Mouse (Mus musculus): ENCODE data around the gene Wfdc15a. TPM values are rescaled to one million over a fixed set of nuclear protein-coding genes. Genes with fewer than 3 reads are reported as not detected.
"Not testable (repeated sequence)": the region's sequence is repeated elsewhere in the genome, so short reads cannot be mapped to it uniquely, and the experiment has no call there.

Gene Wfdc15a
- not detected in 2 replicates for polyA plus RNA-seq (2016; fragmentation: Nextera tagmentation; extraction: Ambion mirVana)

DNA sequence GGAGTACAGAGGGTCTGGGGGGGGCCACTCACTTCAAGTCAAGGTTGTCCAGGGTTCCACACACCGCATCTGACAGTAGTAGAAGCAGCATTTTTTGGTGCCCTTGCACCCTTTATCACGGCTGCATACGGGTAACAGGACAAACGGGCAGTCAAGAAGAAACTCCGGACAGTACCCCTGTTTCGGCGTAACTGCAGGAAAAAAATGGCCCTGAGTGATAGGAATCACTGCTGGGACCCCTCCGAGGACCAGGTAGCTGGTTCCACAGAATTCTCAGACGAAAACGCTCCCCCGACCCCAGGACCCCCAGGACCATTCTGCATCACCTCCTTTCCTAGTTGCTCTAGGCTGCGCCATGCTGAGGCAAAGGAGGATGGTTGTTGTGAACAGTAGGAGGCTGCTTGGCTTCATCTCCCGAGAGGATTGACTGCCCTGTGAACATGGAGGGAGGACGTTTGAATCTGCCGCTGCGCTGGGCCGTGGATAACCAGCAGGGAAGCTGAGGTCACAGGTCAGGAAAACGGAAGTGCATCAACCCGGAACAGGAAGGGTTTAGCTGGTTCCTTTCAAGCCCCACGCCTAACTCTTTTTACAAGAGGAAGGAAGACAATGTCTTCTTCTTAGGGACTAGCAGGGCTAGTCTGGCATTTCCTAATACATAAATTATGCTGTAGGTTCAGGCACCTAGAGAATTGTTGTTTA lies at the start of gene Wfdc15a:
Wfdc15a (minus strand) TSS at position 505 of the 702 bp plus-strand sequence.
- no peak for DNase-seq (ENCODE audit: low spot score)
- no peaks in the 10 kb centered on the region for H3K4me1 ChIP-seq (replicated peaks)
- no peaks in the 10 kb centered on the region for H3K27me3 ChIP-seq (ENCODE audit: insufficient read depth, poor library complexity, severe bottlenecking)
- H3K9me3 ChIP-seq = no peaks in the 10 kb centered on the region
- H3K36me3 ChIP-seq = no peaks in the 10 kb centered on the region
- H3K4me3 ChIP-seq = no peak within 1 kb of the TSS
- no peak within 1 kb of the TSS for H3K27ac ChIP-seq
- WGBS = 74% methylated on average over 20 of the region's 20 CpGs

DNA sequence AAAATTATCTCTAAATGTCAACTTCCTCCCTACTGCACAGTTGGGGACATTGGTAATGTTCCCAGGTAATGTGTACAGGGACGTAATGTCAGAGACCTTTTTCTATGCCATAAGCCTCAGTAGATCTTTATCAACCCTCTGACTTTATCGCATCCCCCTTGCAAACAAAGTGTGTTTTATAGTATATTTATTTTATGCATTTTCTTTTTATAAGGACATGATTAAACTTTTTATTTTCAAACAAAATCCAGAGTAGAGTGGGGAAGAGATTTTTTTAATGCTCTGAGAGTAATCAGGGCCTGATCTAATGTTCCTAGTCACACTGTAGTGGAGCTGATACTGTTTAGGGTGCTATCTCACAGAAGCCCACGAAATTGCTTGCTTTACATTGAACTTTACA lies 38.4 kb upstream of the Wfdc15a start, which contains the start of gene Svs2:
Svs2 (minus strand) TSS at position 101 of the 400 bp plus-strand sequence.
- Histone ChIP-seq H3K9me3 (no peaks in the 10 kb centered on the region), H3K4me1 (replicated peaks) (no peaks in the 10 kb centered on the region), H3K27ac (no peak within 1 kb of the TSS), H3K27me3 (ENCODE audit: insufficient read depth, poor library complexity, severe bottlenecking) (no peaks in the 10 kb centered on the region), H3K36me3 (no peaks in the 10 kb centered on the region), H3K4me3 (no peak within 1 kb of the TSS)
- DNase-seq (ENCODE audit: low spot score) = no peak
- WGBS = 92% methylated on average over 3 of the region's 3 CpGs

DNA sequence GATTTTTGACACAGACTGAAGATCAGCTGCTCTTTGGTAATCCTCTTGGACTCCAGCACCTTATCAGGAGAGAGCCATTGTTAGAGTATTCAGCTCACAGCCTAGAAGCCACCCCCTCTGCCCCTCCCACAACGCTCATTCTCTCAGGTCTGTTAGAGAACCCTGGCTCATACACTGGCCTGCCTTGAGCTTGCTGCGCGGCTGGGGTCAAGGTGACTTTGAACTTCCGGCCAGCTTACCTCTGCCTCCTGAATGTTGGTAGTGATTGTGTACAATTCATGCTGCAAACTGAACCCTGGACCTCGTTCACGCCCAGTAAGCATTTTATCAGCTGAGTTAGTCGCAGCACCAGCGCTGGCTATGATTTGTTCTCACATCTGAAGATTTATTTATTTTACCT lies 32.7 kb upstream of the Wfdc15a start:
- Histone ChIP-seq H3K27ac (no peak overlapping the region), H3K4me1 (replicated peaks) (no peaks in the 10 kb centered on the region), H3K4me3 (no peak overlapping the region), H3K27me3 (ENCODE audit: insufficient read depth, poor library complexity, severe bottlenecking) (no peaks in the 10 kb centered on the region), H3K9me3 (no peaks in the 10 kb centered on the region), H3K36me3 (no peaks in the 10 kb centered on the region)
- WGBS = 93% methylated on average over 8 of the region's 8 CpGs
- no peak for DNase-seq (ENCODE audit: low spot score)

DNA sequence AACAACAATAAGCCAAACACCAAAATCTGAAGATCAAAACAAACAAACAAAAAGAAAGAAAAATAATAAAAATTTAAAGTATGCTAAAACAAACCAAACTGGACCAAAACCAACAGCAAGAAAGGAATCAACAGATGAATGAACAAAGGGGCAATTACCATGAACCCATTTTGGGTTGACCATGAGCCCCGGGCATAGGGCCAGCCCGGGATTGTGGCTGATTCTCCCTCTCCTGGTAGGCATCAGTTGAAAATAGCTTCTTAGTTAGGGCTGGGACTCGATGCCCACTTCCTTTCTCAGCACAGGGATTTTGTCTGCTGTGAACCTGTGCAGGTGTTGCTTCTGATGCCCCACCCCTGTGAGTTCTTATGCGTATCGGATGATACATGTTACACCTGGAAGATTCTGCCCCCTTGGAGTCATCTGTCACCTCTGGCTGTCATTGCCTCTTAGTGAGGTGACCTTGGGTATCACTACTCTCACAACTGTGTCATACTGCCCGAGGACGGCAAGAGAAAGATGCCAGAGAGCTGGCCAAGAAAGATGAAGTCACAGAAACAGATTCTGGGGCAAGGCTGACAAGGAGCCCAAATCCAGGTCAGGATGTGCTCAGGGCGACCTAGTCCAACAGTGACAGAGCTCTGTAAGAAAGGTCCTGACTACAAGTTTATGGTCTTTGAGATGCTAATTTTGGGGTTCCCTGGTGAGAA lies 28.6 kb upstream of the Wfdc15a start:
- Histone ChIP-seq H3K4me1 (replicated peaks) (no peaks in the 10 kb centered on the region), H3K9me3 (no peaks in the 10 kb centered on the region), H3K27me3 (ENCODE audit: insufficient read depth, poor library complexity, severe bottlenecking) (no peaks in the 10 kb centered on the region), H3K27ac (no peak overlapping the region), H3K36me3 (no peaks in the 10 kb centered on the region), H3K4me3 (no peak overlapping the region)
- no peak for DNase-seq (ENCODE audit: low spot score)
- 87% methylated on average over 8 of the region's 8 CpGs for WGBS

DNA sequence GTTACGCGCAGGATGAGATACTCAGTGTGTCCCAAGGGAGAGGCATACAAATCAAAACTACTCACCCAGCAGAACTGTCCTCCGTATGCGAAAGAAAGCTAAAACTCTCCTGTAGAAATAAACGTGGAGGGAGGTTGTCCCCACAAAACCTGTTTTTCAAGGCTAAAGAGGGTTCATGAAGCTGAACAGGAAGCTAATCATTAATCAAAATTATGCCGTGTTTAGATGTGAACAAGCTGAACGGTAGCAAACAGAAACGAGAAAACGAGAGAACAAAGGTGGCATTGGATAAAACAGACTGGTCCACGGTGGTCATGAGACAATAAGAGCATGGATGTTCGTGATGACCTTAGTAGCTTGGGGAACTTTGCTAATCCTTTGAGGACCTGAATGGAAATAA lies 21.6 kb upstream of the Wfdc15a start, which contains the start of gene Wfdc15b:
Wfdc15b (minus strand) TSS at position 139 of the 400 bp plus-strand sequence.
- no peak within 1 kb of the TSS for H3K27ac ChIP-seq
- H3K4me3 ChIP-seq = no peak within 1 kb of the TSS
- H3K27me3 ChIP-seq (ENCODE audit: insufficient read depth, poor library complexity, severe bottlenecking) = no peaks in the 10 kb centered on the region
- H3K4me1 ChIP-seq (replicated peaks) = no peaks in the 10 kb centered on the region
- DNase-seq (ENCODE audit: low spot score) = no peak
- WGBS = 83% methylated on average over 11 of the region's 11 CpGs
- H3K9me3 ChIP-seq = no peaks in the 10 kb centered on the region
- no peaks in the 10 kb centered on the region for H3K36me3 ChIP-seq

DNA sequence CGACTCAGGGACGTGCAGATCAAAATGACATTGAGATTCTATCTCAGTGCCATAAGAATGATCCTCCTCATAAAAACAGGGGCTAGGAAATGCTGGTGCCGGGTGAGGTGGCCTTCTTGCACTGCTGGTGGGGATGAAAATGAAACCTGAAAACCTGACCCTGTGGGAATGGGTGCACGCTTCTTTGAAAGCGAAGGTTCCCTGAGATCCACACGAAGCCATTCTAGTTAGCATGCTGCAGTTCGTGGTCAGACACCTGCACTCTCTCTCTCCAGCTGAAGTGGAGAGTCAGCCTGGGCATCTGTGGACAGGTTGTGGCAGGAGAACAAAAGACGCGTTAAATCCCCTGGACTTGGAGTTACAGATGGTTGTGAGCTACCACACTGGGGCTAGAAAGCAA lies 19.4 kb upstream of the Wfdc15a start:
- Histone ChIP-seq H3K9me3 (no peaks in the 10 kb centered on the region), H3K36me3 (no peaks in the 10 kb centered on the region), H3K4me3 (no peak overlapping the region), H3K27me3 (ENCODE audit: insufficient read depth, poor library complexity, severe bottlenecking) (no peaks in the 10 kb centered on the region), H3K27ac (no peak overlapping the region), H3K4me1 (replicated peaks) (no peaks in the 10 kb centered on the region)
- no peak for DNase-seq (ENCODE audit: low spot score)
- 89% methylated on average over 9 of the region's 9 CpGs for WGBS

DNA sequence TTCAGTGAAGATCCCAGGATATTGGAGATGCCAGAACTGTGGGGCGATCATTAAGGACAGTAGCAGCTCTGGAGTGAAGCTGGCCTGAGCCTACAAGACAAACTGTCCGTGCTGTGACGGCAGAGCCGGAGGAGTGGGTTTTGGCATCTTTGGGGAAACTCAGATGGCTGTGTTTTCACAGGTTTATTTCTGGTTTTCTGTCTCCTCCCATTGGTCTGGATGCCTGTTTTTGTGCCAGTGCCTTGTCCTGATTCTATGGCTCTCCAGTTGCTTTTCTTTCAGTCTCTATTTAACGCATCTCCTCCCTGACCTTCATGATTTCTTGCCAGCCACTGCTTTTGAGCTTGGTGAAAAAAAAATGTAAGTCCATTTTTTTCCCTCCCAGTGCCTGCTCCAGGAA lies 12.8 kb upstream of the Wfdc15a start:
- no peaks in the 10 kb centered on the region for H3K27me3 ChIP-seq (ENCODE audit: insufficient read depth, poor library complexity, severe bottlenecking)
- no peak overlapping the region for H3K4me3 ChIP-seq
- no peaks in the 10 kb centered on the region for H3K9me3 ChIP-seq
- no peak overlapping the region for H3K27ac ChIP-seq
- whole genome bisulfite sequencing = 84% methylated on average over 5 of the region's 5 CpGs
- no peaks in the 10 kb centered on the region for H3K36me3 ChIP-seq
- no peaks in the 10 kb centered on the region for H3K4me1 ChIP-seq (replicated peaks)
- no peak for DNase-seq (ENCODE audit: low spot score)

DNA sequence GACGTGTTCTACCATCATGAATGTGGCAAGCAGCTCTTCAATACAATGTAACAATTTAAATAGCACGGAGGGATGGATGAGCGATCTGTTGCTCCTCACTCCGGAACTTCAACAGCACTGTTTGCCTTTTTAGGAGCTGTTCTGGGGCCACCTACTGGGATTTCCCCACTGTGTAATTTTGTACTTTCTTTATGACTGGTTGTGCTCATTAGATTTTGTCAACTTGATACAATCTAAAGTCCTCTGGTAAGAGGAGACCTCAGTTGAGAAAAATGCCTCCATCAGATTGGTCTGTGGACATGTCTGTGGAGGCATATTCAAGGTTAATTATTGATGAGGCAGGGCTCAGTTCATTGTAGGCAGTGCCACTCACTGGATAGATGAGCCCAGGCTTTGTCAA lies 11.0 kb upstream of the Wfdc15a start:
- no peak for DNase-seq (ENCODE audit: low spot score)
- 87% methylated on average over 4 of the region's 4 CpGs for WGBS
- Histone ChIP-seq H3K4me3 (no peak overlapping the region), H3K27me3 (ENCODE audit: insufficient read depth, poor library complexity, severe bottlenecking) (no peaks in the 10 kb centered on the region), H3K9me3 (no peaks in the 10 kb centered on the region), H3K36me3 (no peaks in the 10 kb centered on the region), H3K27ac (no peak overlapping the region), H3K4me1 (replicated peaks) (no peaks in the 10 kb centered on the region)

DNA sequence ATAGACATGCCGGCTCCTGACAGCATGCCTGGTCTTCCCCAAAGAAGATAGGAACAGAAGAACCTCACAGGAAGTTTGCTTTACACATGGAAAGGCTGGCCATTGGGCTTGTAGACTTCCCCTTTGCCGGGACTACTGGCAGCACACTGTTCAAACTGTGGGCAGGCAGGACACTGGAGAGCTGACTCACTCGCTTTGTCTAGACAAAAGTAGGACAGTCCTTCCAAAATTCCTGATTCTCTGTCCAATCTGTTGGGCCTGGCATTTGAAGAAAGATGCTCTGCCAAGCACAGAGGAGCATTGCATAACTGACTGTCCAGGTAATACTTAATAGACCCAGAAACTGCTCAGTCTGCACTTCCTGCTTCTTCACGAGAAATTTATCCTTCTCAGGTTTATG lies 6.7 kb upstream of the Wfdc15a start:
- Histone ChIP-seq H3K9me3 (no peaks in the 10 kb centered on the region), H3K27me3 (ENCODE audit: insufficient read depth, poor library complexity, severe bottlenecking) (no peaks in the 10 kb centered on the region), H3K27ac (no peak overlapping the region), H3K4me3 (no peak overlapping the region), H3K36me3 (no peaks in the 10 kb centered on the region), H3K4me1 (replicated peaks) (no peaks in the 10 kb centered on the region)
- no peak for DNase-seq (ENCODE audit: low spot score)
- 84% methylated on average over 4 of the region's 4 CpGs for WGBS

DNA sequence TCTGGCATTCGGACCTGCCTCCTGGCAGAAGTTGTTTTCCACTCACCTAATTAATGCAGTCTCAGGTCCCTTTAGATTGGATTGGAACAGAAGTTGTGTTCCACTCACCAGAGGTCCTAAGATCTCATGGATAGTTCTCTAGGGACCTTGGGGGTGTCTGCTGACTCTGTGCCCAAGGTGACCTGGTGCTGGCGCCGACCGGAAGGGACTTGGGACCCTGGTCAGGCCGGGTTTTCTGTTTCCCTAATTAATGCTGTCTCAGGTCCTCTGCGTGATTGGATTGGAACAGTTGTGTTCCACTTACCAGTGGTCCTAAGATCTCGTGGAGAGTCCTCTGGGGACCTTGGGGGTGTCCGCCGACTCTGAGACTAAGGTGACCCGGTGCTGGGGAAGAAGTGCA lies 6.1 kb upstream of the Wfdc15a start:
- not testable (repeated sequence) for H3K4me1 ChIP-seq (replicated peaks); H3K36me3 ChIP-seq; H3K9me3 ChIP-seq; DNase-seq (ENCODE audit: low spot score); H3K4me3 ChIP-seq; H3K27ac ChIP-seq; H3K27me3 ChIP-seq (ENCODE audit: insufficient read depth, poor library complexity, severe bottlenecking)
- WGBS = 90% methylated on average over 10 of the region's 10 CpGs

DNA sequence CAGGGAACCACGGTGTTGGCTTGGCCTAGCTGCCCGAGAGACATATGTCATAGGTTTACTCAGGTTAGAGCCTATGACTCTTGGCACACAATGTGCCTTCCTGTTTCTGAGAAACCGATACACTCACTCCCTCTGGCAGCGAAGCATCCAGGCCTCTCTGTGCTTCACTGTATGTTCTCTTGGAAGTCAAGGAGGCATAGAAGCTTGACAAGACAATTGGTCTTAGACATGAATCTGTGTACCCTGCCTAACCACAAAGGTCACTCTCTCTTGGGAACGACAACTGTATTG lies 3.3 kb downstream of the Wfdc15a start:
- no peak for DNase-seq (ENCODE audit: low spot score)

DNA sequence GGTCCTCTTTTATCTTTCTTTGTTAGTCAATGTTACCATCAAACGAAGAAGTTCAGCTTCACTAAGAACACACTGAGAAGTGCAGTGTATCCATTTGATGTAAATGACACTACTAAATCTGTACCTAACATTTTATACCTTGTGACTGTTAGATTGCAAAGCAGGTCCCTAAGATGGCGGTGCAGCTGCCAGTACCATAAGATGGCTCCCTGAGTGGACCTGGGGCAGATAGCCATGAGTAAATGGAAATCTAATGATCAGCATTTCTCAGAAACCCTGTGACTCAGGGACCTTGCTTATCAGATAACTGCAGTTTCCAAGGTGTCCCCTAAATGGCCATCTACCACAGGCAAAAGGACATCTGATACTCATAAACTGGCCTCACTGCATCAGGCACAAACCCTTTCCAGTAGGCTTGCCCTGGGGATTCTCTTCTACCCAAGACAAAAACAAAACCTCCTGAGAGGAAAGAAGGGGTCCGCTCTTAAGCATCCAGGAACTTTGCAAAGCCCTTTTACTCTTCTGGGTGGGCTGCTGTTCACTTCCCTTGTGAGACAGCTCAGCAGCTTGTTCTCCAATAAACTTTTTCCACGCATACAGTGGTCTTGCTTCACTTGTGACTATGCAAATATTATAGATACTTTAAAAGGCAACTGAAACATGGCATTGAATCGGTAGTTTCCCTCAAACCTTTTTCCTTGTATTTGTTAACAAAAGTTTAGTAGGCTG lies 3.8 kb downstream of the Wfdc15a start:
- WGBS = 91% methylated on average over 5 of the region's 5 CpGs
- Histone ChIP-seq H3K36me3 (no peaks in the 10 kb centered on the region), H3K4me3 (no peak overlapping the region), H3K9me3 (no peaks in the 10 kb centered on the region), H3K27me3 (ENCODE audit: insufficient read depth, poor library complexity, severe bottlenecking) (0 out of 2 replicates have a peak, but pooled peaks cover under 1% of the 10 kb centered on the region), H3K27ac (no peak overlapping the region), H3K4me1 (replicated peaks) (no peaks in the 10 kb centered on the region)
- no peak for DNase-seq (ENCODE audit: low spot score)

More for the DNA sequence above, 3.3 kb downstream of the Wfdc15a start:
- Histone ChIP-seq H3K4me1 (replicated peaks) (no peaks in the 10 kb centered on the region), H3K27ac (no peak overlapping the region), H3K4me3 (no peak overlapping the region), H3K36me3 (no peaks in the 10 kb centered on the region), H3K9me3 (no peaks in the 10 kb centered on the region), H3K27me3 (ENCODE audit: insufficient read depth, poor library complexity, severe bottlenecking) (no peaks in the 10 kb centered on the region)
- 87% methylated on average over 5 of the region's 5 CpGs for WGBS

Measured in hindbrain, embryonic 10.5 days (tissue).